Mouse (Mus musculus): Measurements from ENCODE around the gene Wnk4. TPM values are rescaled to one million over a fixed set of nuclear protein-coding genes. Genes with fewer than 3 reads are reported as not detected.
A peak's percentile ranks its signal among the peaks of the same experiment; 100 is the strongest.

Gene Wnk4
- polyA plus RNA-seq, 1 experiment from 2014 or later = 10.2 TPM

- Histone ChIP-seq H3K4me2 (replicated peaks) (peak overlapping the region; percentile 85), H3K9me3 (no peaks in the 10 kb centered on the region), H3K4me3 (peak overlapping the region; percentile 54), H3K27ac (replicated peaks) (no peak overlapping the region; the same call in 1 of the 2 replicates), H3K9ac (replicated peaks) (peak overlapping the region; percentile 73), H3K36me3 (no peaks in the 10 kb centered on the region), H3K27me3 (peaks cover 45% of the 10 kb centered on the region), H3K4me1 (peaks cover 14% of the 10 kb centered on the region; the same call in 1 of the 2 replicates)
- peak; percentile 38; the same call in 1 of the 2 replicates for ATAC-seq (ENCODE audit: low FRiP score, low read depth)
- WGBS = 5% methylated on average over 7 of the region's 7 CpGs
Measured at GRCm38 (mm10) chr11:101246702-101247012, 13.7 kb upstream of the Wnk4 start.

DNA sequence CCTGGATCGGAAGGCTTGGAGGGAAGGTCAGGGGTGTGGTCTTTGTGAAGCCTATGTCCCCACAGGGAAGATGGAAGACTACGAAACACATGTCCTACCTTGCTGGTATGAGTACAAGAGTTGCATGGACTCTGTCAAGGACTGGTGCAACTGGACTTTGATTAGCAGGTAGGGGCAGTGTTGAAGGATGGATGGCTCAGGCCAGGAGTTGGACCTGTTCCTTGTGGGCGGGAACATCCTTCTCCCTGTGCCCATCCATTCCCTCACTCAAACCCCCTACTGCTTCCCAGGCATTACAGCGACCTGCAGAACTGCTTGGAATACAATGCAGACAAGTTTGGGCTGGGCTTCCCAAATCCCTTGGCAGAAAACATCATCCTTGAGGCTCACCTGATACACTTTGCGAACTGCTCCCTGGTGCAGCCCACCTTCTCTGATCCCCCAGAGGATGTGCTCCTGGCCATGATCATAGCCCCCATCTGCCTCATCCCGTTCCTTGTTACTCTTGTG lies 12.8 kb upstream of the Wnk4 start:
- Histone ChIP-seq H3K36me3 (no peaks in the 10 kb centered on the region), H3K27ac (replicated peaks) (no peak overlapping the region), H3K27me3 (peaks cover 45% of the 10 kb centered on the region), H3K9ac (replicated peaks) (no peak overlapping the region), H3K9me3 (no peaks in the 10 kb centered on the region), H3K4me3 (no peak overlapping the region), H3K4me1 (peaks cover 14% of the 10 kb centered on the region; the same call in 1 of the 2 replicates), H3K4me2 (replicated peaks) (no peak overlapping the region)
- no peak for ATAC-seq (ENCODE audit: low FRiP score, low read depth)
- 82% methylated on average over 6 of the region's 6 CpGs for WGBS

GRCm38 (mm10) chr11:101248258-101248994 lies 11.9 kb upstream of the Wnk4 start:
- peaks cover 19% of the 10 kb centered on the region for H3K4me1 ChIP-seq
- WGBS = 38% methylated on average over 14 of the region's 14 CpGs
- no peak overlapping the region for H3K9ac ChIP-seq (replicated peaks)
- H3K4me2 ChIP-seq (replicated peaks) = no peak overlapping the region
- H3K27me3 ChIP-seq = peaks cover 45% of the 10 kb centered on the region
- no peaks in the 10 kb centered on the region for H3K9me3 ChIP-seq
- ATAC-seq (ENCODE audit: low FRiP score, low read depth) = no peak
- H3K36me3 ChIP-seq = no peaks in the 10 kb centered on the region
- H3K27ac ChIP-seq (replicated peaks) = no peak overlapping the region
- no peak overlapping the region for H3K4me3 ChIP-seq

- no peak overlapping the region for H3K27ac ChIP-seq (replicated peaks)
- H3K4me2 ChIP-seq (replicated peaks) = no peak overlapping the region
- peaks cover 25% of the 10 kb centered on the region for H3K27me3 ChIP-seq
- no peaks in the 10 kb centered on the region for H3K9me3 ChIP-seq
- peaks cover 22% of the 10 kb centered on the region for H3K4me1 ChIP-seq
- peaks cover 3% of the 10 kb centered on the region; the same call in 1 of the 2 replicates for H3K36me3 ChIP-seq
- H3K9ac ChIP-seq (replicated peaks) = no peak overlapping the region
- no peak for ATAC-seq (ENCODE audit: low FRiP score, low read depth)
- H3K4me3 ChIP-seq = no peak overlapping the region
- 92% methylated on average over 2 of the region's 2 CpGs for WGBS
Measured at GRCm38 (mm10) chr11:101251031-101251430, 9.3 kb upstream of the Wnk4 start.

GRCm38 (mm10) chr11:101252941-101253340 lies 7.4 kb upstream of the Wnk4 start:
- Histone ChIP-seq H3K9ac (replicated peaks) (peak overlapping the region; percentile 80), H3K4me2 (replicated peaks) (peak overlapping the region; percentile 77), H3K4me3 (peak overlapping the region; percentile 58), H3K9me3 (no peaks in the 10 kb centered on the region), H3K36me3 (peaks cover 8% of the 10 kb centered on the region; the same call in 1 of the 2 replicates), H3K27ac (replicated peaks) (peak overlapping the region; percentile 76; the same call in 1 of the 2 replicates), H3K4me1 (peaks cover 12% of the 10 kb centered on the region), H3K27me3 (peaks cover 6% of the 10 kb centered on the region)
- ATAC-seq (ENCODE audit: low FRiP score, low read depth) = no peak
- 13% methylated on average over 7 of the region's 7 CpGs for WGBS

- Histone ChIP-seq H3K4me2 (replicated peaks) (peak within 1 kb of the TSS; percentile 77), H3K27me3 (no peaks in the 10 kb centered on the region; the same call in 1 of the 2 replicates), H3K27ac (replicated peaks) (peak within 1 kb of the TSS; percentile 76), H3K9me3 (no peaks in the 10 kb centered on the region), H3K4me3 (peak within 1 kb of the TSS; percentile 58), H3K9ac (replicated peaks) (peak within 1 kb of the TSS; percentile 80), H3K36me3 (peaks cover 8% of the 10 kb centered on the region; the same call in 1 of the 2 replicates), H3K4me1 (peaks cover 12% of the 10 kb centered on the region)
- 1% methylated on average over 37 of the region's 40 CpGs for WGBS
- peak; percentile 56 for ATAC-seq (ENCODE audit: low FRiP score, low read depth)
Measured at GRCm38 (mm10) chr11:101253613-101254389, 6.6 kb upstream of the Wnk4 start, which contains the start of gene Vps25. TSS of gene Vps25 (plus strand) at chr11:101253707.

DNA sequence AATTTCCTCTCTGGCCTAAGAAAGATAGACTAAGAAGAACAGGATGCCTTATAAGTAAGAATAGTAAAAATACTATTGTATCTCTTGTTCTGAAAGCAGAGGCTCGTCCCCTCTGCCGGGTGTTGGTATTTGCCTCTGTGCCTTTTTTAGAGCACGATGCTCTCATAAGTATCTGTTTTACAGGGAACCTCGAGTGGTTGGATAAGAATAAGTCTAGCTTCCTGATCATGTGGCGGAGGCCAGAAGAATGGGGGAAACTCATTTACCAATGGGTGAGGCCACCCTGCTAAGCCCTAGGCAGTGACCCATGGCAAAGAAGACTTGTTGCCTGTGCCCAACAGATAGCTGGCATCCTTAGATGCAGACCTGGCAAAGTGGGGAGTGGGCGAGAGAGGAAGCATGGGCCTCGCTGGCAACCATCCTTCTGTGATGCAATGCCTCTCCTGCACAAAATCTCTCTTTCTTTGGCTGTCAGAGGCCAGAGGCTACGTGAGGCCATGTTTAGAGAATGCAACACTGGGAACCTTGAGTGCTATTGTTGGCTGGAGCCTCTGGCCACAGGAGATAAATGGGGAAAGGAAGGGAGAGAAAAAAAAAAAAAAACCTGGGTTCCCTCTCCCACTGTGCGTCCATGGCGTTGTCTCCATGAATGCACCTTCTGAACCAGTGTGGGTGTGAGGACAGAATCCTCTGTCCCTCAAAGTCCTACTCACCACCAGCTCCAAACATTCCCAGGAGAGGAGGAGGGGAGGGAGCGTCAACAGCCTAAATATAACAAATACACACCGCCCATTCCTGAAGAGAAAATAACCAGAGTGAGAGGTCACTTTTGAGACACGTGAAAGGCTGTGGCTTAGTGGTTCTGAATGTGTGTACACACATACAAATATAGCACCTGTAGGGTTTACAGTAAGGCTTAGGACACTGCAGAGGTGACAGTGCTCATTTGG lies 4.3 kb upstream of the Wnk4 start:
- Histone ChIP-seq H3K4me1 (peaks cover 34% of the 10 kb centered on the region), H3K9ac (replicated peaks) (no peak overlapping the region), H3K27ac (replicated peaks) (no peak overlapping the region), H3K27me3 (peaks cover 12% of the 10 kb centered on the region), H3K4me2 (replicated peaks) (no peak overlapping the region), H3K9me3 (no peaks in the 10 kb centered on the region), H3K4me3 (no peak overlapping the region), H3K36me3 (peaks cover 11% of the 10 kb centered on the region; the same call in 1 of the 2 replicates)
- WGBS = 92% methylated on average over 13 of the region's 13 CpGs
- no peak for ATAC-seq (ENCODE audit: low FRiP score, low read depth)

DNA sequence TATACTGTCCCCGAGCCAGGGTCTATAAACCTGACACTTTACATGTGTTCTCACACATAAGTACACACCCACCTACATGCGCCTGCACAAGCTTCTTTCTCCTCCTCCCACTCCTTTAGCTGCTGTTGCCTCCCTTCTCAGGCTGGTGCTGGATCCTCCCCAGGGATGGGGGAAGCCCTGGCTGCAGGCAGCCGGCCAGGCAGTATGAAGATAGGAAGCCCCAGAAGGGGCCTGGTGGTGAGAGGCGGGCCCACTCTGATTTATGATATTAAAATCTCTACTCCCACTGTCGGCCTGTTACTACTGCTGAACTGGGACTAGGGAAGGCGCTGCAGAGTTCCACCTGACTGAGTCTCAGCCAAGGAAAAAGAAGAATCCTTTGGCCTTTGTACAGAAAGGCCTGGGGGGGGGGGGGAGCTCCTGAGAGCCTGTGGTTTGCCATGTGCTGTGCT lies 1.1 kb upstream of the Wnk4 start:
- Histone ChIP-seq H3K27ac (replicated peaks) (peak overlapping the region; percentile 47; the same call in 1 of the 2 replicates), H3K4me2 (replicated peaks) (peak overlapping the region; percentile 98), H3K27me3 (peaks cover 44% of the 10 kb centered on the region), H3K4me3 (peak overlapping the region; percentile 50; the same call in 1 of the 2 replicates), H3K9ac (replicated peaks) (no peak overlapping the region), H3K4me1 (peaks cover 47% of the 10 kb centered on the region), H3K9me3 (no peaks in the 10 kb centered on the region), H3K36me3 (peaks cover 11% of the 10 kb centered on the region; the same call in 1 of the 2 replicates)
- ATAC-seq (ENCODE audit: low FRiP score, low read depth) = no peak
- 41% methylated on average over 6 of the region's 6 CpGs for WGBS

- no peak; the same call in 1 of the 2 replicates for ATAC-seq (ENCODE audit: low FRiP score, low read depth)
Measured at GRCm38 (mm10) chr11:101260826-101261380, 536 bp downstream of the Wnk4 start.

DNA sequence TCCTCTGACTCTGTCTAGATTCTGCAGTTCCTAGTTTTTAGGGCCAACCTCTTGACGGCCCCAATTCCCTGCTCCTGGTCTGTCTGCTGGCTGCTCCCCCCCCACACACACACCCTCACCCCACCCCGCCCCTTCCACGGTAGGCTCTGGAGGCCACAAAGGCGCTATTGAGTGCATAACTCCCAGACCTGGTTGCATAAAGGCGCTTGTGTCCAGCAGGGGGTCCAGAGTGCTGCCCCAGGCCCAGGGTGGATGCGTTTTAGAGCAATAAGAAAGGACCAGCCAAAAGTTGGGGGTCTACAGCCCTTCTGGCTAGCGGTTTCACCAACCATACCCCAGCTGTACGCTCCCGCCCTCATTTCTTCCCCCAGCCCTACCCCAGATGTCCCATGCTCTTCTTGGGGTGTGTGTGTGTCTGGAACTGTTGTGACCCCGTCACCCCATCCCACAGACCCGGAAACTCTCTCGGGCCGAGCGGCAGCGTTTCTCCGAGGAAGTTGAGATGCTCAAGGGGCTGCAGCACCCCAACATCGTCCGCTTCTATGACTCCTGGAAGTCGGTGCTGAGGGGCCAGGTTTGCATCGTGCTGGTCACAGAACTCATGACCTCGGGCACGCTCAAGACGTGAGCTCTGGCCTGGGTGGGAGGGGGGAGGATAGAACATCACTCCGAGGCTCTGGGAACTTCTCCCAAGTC lies 2.1 kb downstream of the Wnk4 start:
- peaks cover 53% of the 10 kb centered on the region for H3K4me1 ChIP-seq
- ATAC-seq (ENCODE audit: low FRiP score, low read depth) = no peak
- peak overlapping the region; percentile 50 for H3K4me3 ChIP-seq
- no peak overlapping the region for H3K27ac ChIP-seq (replicated peaks)
- H3K4me2 ChIP-seq (replicated peaks) = peak overlapping the region; percentile 98
- peaks cover 69% of the 10 kb centered on the region for H3K27me3 ChIP-seq
- H3K9ac ChIP-seq (replicated peaks) = no peak overlapping the region; the same call in 1 of the 2 replicates
- under 1% methylated on average over 24 of the region's 24 CpGs for WGBS
- H3K9me3 ChIP-seq = no peaks in the 10 kb centered on the region
- H3K36me3 ChIP-seq = 0 out of 2 replicates have a peak, but pooled peaks cover 7% of the 10 kb centered on the region

More at GRCm38 (mm10) chr11:101260826-101261380, 536 bp downstream of the Wnk4 start:
- H3K4me2 ChIP-seq (replicated peaks) = peak overlapping the region; percentile 98
- H3K36me3 ChIP-seq = peaks cover 10% of the 10 kb centered on the region; the same call in 1 of the 2 replicates
- H3K4me3 ChIP-seq = peak overlapping the region; percentile 50
- peak overlapping the region; percentile 58 for H3K27ac ChIP-seq (replicated peaks)
- H3K9me3 ChIP-seq = no peaks in the 10 kb centered on the region
- under 1% methylated on average over 30 of the region's 30 CpGs for WGBS
- peak overlapping the region; percentile 71 for H3K9ac ChIP-seq (replicated peaks)
- peaks cover 59% of the 10 kb centered on the region for H3K27me3 ChIP-seq
- H3K4me1 ChIP-seq = peaks cover 53% of the 10 kb centered on the region

Data from midbrain, embryonic 12.5 days (tissue).